Mouse (Mus musculus): ENCODE measurements around the gene Hivep3. TPM values are rescaled to one million over a fixed set of nuclear protein-coding genes. Genes with fewer than 3 reads are reported as not detected.

Gene Hivep3
- total RNA-seq, 2 experiments from 2014 or later, result 5.7 to 6.3 TPM

GRCm38 (mm10) chr4:119865827-119866455 lies 132.4 kb downstream of the Hivep3 start:
- DNase-seq, result peak in 1 of 2 experiments; percentile 14
- intact Hi-C loops (cut with DNase I), result no loop called here

- no peak for DNase-seq
- intact Hi-C loops (cut with DNase I), result no loop called here
Observed at GRCm38 (mm10) chr4:119867132-119867531, 133.5 kb downstream of the Hivep3 start.

- intact Hi-C loops (cut with DNase I), result no loop called here
- DNase-seq, result peak in 1 of 2 experiments; percentile 36
Observed at GRCm38 (mm10) chr4:119870411-119870810, 136.8 kb downstream of the Hivep3 start.

- intact Hi-C loops (cut with DNase I), result no loop called here
- DNase-seq, result no peak
Observed at GRCm38 (mm10) chr4:119871441-119871840, 137.9 kb downstream of the Hivep3 start.

- no peak for DNase-seq
- intact Hi-C loops (cut with DNase I), result no loop called here
Observed at GRCm38 (mm10) chr4:119871861-119872582, 138.4 kb downstream of the Hivep3 start.

GRCm38 (mm10) chr4:119873935-119874334 lies 140.4 kb downstream of the Hivep3 start:
- intact Hi-C loops (cut with DNase I), result no loop called here
- DNase-seq, result no peak

GRCm38 (mm10) chr4:119875592-119875991 lies 142.0 kb downstream of the Hivep3 start:
- no peak for DNase-seq
- intact Hi-C loops (cut with DNase I), result no loop called here

GRCm38 (mm10) chr4:119876535-119877160 lies 143.1 kb downstream of the Hivep3 start:
- intact Hi-C loops (cut with DNase I), result no loop called here
- DNase-seq, result no peak

GRCm38 (mm10) chr4:119878218-119878617 lies 144.6 kb downstream of the Hivep3 start:
- DNase-seq, result no peak
- intact Hi-C loops (cut with DNase I), result no loop called here

GRCm38 (mm10) chr4:119879671-119880070 lies 146.1 kb downstream of the Hivep3 start:
- intact Hi-C loops (cut with DNase I), result no loop called here
- DNase-seq, result no peak

- no peak for DNase-seq
- intact Hi-C loops (cut with DNase I), result no loop called here
Observed at GRCm38 (mm10) chr4:119880270-119880669, 146.7 kb downstream of the Hivep3 start.

- intact Hi-C loops (cut with DNase I), result no loop called here
- DNase-seq, result no peak
Observed at GRCm38 (mm10) chr4:119881292-119881691, 147.7 kb downstream of the Hivep3 start.

GRCm38 (mm10) chr4:119882401-119882800 lies 148.8 kb downstream of the Hivep3 start:
- no peak for DNase-seq
- intact Hi-C loops (cut with DNase I), result no loop called here

- DNase-seq, result no peak
- intact Hi-C loops (cut with DNase I), result no loop called here
Observed at GRCm38 (mm10) chr4:119882814-119883213, 149.2 kb downstream of the Hivep3 start.

GRCm38 (mm10) chr4:119886621-119887020 lies 153.0 kb downstream of the Hivep3 start:
- DNase-seq, result no peak
- intact Hi-C loops (cut with DNase I), result no loop called here

- intact Hi-C loops (cut with DNase I), result no loop called here
- no peak for DNase-seq
Observed at GRCm38 (mm10) chr4:119887523-119888177, 154.1 kb downstream of the Hivep3 start.

GRCm38 (mm10) chr4:119889760-119890159 lies 156.2 kb downstream of the Hivep3 start:
- intact Hi-C loops (cut with DNase I), result no loop called here
- no peak for DNase-seq

GRCm38 (mm10) chr4:119893255-119893779 lies 159.7 kb downstream of the Hivep3 start:
- DNase-seq, result no peak
- intact Hi-C loops (cut with DNase I), result no loop called here

GRCm38 (mm10) chr4:119894797-119895458 lies 161.3 kb downstream of the Hivep3 start:
- DNase-seq, result no peak
- intact Hi-C loops (cut with DNase I), result no loop called here

GRCm38 (mm10) chr4:119895504-119895903 lies 161.9 kb downstream of the Hivep3 start:
- intact Hi-C loops (cut with DNase I), result no loop called here
- no peak for DNase-seq

All from heart, postnatal 36 days (tissue).